Mouse (Mus musculus): ENCODE data around the gene Tenm4. TPM values are rescaled to one million over a fixed set of nuclear protein-coding genes. Genes with fewer than 3 reads are reported as not detected.

Gene Tenm4
- total and polyA plus RNA-seq, 2 experiments: 0.09 to 0.11 TPM

GRCm38 (mm10) chr7:96147436-96147835 lies 23.6 kb upstream of the Tenm4 start:
- Histone ChIP-seq H3K27ac (replicated peaks; ENCODE audit: insufficient read depth, low read depth, low read length) (no peak overlapping the region), H3K4me3 (ENCODE audit: insufficient read depth, low read depth, low read length) (no peak overlapping the region), H3K4me1 (ENCODE audit: control insufficient read depth, insufficient read depth, low read length) (peaks cover 2% of the 10 kb centered on the region; the same call in 1 of the 2 replicates), H3K36me3 (ENCODE audit: control insufficient read depth, insufficient read depth, low read length) (no peaks in the 10 kb centered on the region), H3K79me2 (ENCODE audit: control insufficient read depth, insufficient read depth, low read length) (no peaks in the 10 kb centered on the region), H3K9ac (ENCODE audit: low read depth, low read length) (no peak overlapping the region), H3K27me3 (ENCODE audit: control insufficient read depth, insufficient read depth, low read length) (no peaks in the 10 kb centered on the region)
- TF ChIP-seq CTCF (IDR thresholded peaks at IDR 0.05; ENCODE audit: low read depth, low read length) (no peak), POLR2A (IDR thresholded peaks at IDR 0.05; ENCODE audit: extremely low read depth, insufficient read depth, low read length) (no peak)
- WGBS: 80% methylated on average over 4 of the region's 4 CpGs
- DNase-seq (ENCODE audit: extremely low read depth, low read depth, low spot score): no peak

- WGBS: 85% methylated on average over 4 of the region's 4 CpGs
- DNase-seq (ENCODE audit: extremely low read depth, low read depth, low spot score): no peak
- no peak for TF ChIP-seq CTCF (IDR thresholded peaks at IDR 0.05; ENCODE audit: low read depth, low read length)
- no peak for TF ChIP-seq POLR2A (IDR thresholded peaks at IDR 0.05; ENCODE audit: extremely low read depth, insufficient read depth, low read length)
- no peak overlapping the region for H3K27ac ChIP-seq (replicated peaks; ENCODE audit: insufficient read depth, low read depth, low read length)
- no peak overlapping the region for H3K4me3 ChIP-seq (ENCODE audit: insufficient read depth, low read depth, low read length)
- H3K36me3 ChIP-seq (ENCODE audit: control insufficient read depth, insufficient read depth, low read length): no peaks in the 10 kb centered on the region
- H3K4me1 ChIP-seq (ENCODE audit: control insufficient read depth, insufficient read depth, low read length): no peaks in the 10 kb centered on the region
- no peaks in the 10 kb centered on the region for H3K79me2 ChIP-seq (ENCODE audit: control insufficient read depth, insufficient read depth, low read length)
- H3K9ac ChIP-seq (ENCODE audit: low read depth, low read length): no peak overlapping the region
- no peaks in the 10 kb centered on the region for H3K27me3 ChIP-seq (ENCODE audit: control insufficient read depth, insufficient read depth, low read length)
Observed at GRCm38 (mm10) chr7:96148191-96148590, 22.9 kb upstream of the Tenm4 start.

- Histone ChIP-seq H3K4me3 (ENCODE audit: insufficient read depth, low read depth, low read length) (no peak overlapping the region), H3K27ac (replicated peaks; ENCODE audit: insufficient read depth, low read depth, low read length) (no peak overlapping the region), H3K36me3 (ENCODE audit: control insufficient read depth, insufficient read depth, low read length) (no peaks in the 10 kb centered on the region), H3K4me1 (ENCODE audit: control insufficient read depth, insufficient read depth, low read length) (no peaks in the 10 kb centered on the region), H3K9ac (ENCODE audit: low read depth, low read length) (no peak overlapping the region), H3K27me3 (ENCODE audit: control insufficient read depth, insufficient read depth, low read length) (no peaks in the 10 kb centered on the region), H3K79me2 (ENCODE audit: control insufficient read depth, insufficient read depth, low read length) (no peaks in the 10 kb centered on the region)
- WGBS: 48% methylated on average over 3 of the region's 3 CpGs
- peak; percentile 32 for DNase-seq (ENCODE audit: extremely low read depth, low read depth, low spot score)
- TF ChIP-seq CTCF (IDR thresholded peaks at IDR 0.05; ENCODE audit: low read depth, low read length) (peak; percentile 80), POLR2A (IDR thresholded peaks at IDR 0.05; ENCODE audit: extremely low read depth, insufficient read depth, low read length) (no peak)
Observed at GRCm38 (mm10) chr7:96151277-96151676, 19.8 kb upstream of the Tenm4 start.

GRCm38 (mm10) chr7:96151961-96152360 lies 19.1 kb upstream of the Tenm4 start:
- H3K4me1 ChIP-seq (ENCODE audit: control insufficient read depth, insufficient read depth, low read length): no peaks in the 10 kb centered on the region
- no peak overlapping the region for H3K4me3 ChIP-seq (ENCODE audit: insufficient read depth, low read depth, low read length)
- no peak overlapping the region for H3K27ac ChIP-seq (replicated peaks; ENCODE audit: insufficient read depth, low read depth, low read length)
- no peaks in the 10 kb centered on the region for H3K27me3 ChIP-seq (ENCODE audit: control insufficient read depth, insufficient read depth, low read length)
- no peak overlapping the region for H3K9ac ChIP-seq (ENCODE audit: low read depth, low read length)
- WGBS: 45% methylated on average over 5 of the region's 5 CpGs
- no peak for TF ChIP-seq POLR2A (IDR thresholded peaks at IDR 0.05; ENCODE audit: extremely low read depth, insufficient read depth, low read length)
- no peak for TF ChIP-seq CTCF (IDR thresholded peaks at IDR 0.05; ENCODE audit: low read depth, low read length)
- no peak for DNase-seq (ENCODE audit: extremely low read depth, low read depth, low spot score)
- no peaks in the 10 kb centered on the region for H3K79me2 ChIP-seq (ENCODE audit: control insufficient read depth, insufficient read depth, low read length)
- no peaks in the 10 kb centered on the region for H3K36me3 ChIP-seq (ENCODE audit: control insufficient read depth, insufficient read depth, low read length)

- H3K27ac ChIP-seq (replicated peaks; ENCODE audit: insufficient read depth, low read depth, low read length): no peak overlapping the region
- no peak overlapping the region for H3K9ac ChIP-seq (ENCODE audit: low read depth, low read length)
- H3K4me1 ChIP-seq (ENCODE audit: control insufficient read depth, insufficient read depth, low read length): no peaks in the 10 kb centered on the region
- no peak for DNase-seq (ENCODE audit: extremely low read depth, low read depth, low spot score)
- no peaks in the 10 kb centered on the region for H3K36me3 ChIP-seq (ENCODE audit: control insufficient read depth, insufficient read depth, low read length)
- H3K79me2 ChIP-seq (ENCODE audit: control insufficient read depth, insufficient read depth, low read length): no peaks in the 10 kb centered on the region
- no peaks in the 10 kb centered on the region for H3K27me3 ChIP-seq (ENCODE audit: control insufficient read depth, insufficient read depth, low read length)
- no peak overlapping the region for H3K4me3 ChIP-seq (ENCODE audit: insufficient read depth, low read depth, low read length)
- 33% methylated on average over 4 of the region's 4 CpGs for WGBS
- TF ChIP-seq POLR2A (IDR thresholded peaks at IDR 0.05; ENCODE audit: extremely low read depth, insufficient read depth, low read length) (no peak), CTCF (IDR thresholded peaks at IDR 0.05; ENCODE audit: low read depth, low read length) (no peak)
Observed at GRCm38 (mm10) chr7:96152431-96152830, 18.6 kb upstream of the Tenm4 start.

GRCm38 (mm10) chr7:96152924-96153359 lies 18.1 kb upstream of the Tenm4 start:
- H3K9ac ChIP-seq (ENCODE audit: low read depth, low read length): no peak overlapping the region
- no peak for DNase-seq (ENCODE audit: extremely low read depth, low read depth, low spot score)
- H3K4me1 ChIP-seq (ENCODE audit: control insufficient read depth, insufficient read depth, low read length): no peaks in the 10 kb centered on the region
- H3K79me2 ChIP-seq (ENCODE audit: control insufficient read depth, insufficient read depth, low read length): no peaks in the 10 kb centered on the region
- no peaks in the 10 kb centered on the region for H3K27me3 ChIP-seq (ENCODE audit: control insufficient read depth, insufficient read depth, low read length)
- no peak overlapping the region for H3K27ac ChIP-seq (replicated peaks; ENCODE audit: insufficient read depth, low read depth, low read length)
- no peak overlapping the region for H3K4me3 ChIP-seq (ENCODE audit: insufficient read depth, low read depth, low read length)
- no peaks in the 10 kb centered on the region for H3K36me3 ChIP-seq (ENCODE audit: control insufficient read depth, insufficient read depth, low read length)
- no peak for TF ChIP-seq POLR2A (IDR thresholded peaks at IDR 0.05; ENCODE audit: extremely low read depth, insufficient read depth, low read length)
- no peak for TF ChIP-seq CTCF (IDR thresholded peaks at IDR 0.05; ENCODE audit: low read depth, low read length)
- WGBS: 5% methylated on average over 10 of the region's 10 CpGs

Data from liver, adult 2 months (tissue).